Mouse (Mus musculus) urinary bladder, postnatal 10 days (tissue): ENCODE results near the gene Ash1l.

ENCODE experiments used
- DNase-seq: peaks from one replicate; pipeline ENCODE4 v3.0.0; 2022; ENCODE audit warnings: low spot score

Ash1l gene

DNA sequence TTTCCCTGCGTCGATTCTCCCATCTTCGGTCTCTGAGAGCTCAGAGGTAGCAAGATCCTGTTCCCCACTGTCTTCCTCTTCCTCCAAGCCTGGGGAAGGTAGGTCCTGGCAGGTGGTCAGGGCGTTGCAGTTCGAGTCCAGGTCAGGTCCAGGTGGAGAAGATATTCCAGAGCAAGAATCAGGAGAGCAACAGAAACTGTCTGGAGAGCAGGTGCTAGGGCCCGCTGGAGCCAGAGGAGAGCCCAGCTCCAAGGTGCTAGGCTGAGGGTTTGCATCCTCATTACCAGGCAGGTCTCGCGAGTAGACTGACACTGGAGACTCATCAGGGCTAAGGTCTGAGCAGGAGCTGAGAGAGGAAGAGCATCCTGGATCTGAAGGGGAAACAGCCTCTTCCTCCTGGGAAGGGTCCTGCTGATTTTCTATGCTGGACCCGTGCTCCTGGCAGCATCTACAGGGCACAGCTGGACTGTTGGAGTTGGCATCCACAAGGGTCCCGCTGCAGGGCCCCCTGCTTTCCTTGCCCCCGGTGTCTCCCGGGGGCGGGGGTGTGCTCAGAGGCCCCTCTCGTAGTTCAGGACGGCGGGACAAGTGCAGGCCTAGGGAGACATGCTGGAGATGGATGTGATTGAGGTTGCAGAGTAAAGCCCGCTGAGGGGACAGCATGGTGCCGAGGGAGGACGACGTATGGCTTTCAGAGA is 141.5 kb downstream of the Ash1l start:
- DNase-seq = no peak

DNA sequence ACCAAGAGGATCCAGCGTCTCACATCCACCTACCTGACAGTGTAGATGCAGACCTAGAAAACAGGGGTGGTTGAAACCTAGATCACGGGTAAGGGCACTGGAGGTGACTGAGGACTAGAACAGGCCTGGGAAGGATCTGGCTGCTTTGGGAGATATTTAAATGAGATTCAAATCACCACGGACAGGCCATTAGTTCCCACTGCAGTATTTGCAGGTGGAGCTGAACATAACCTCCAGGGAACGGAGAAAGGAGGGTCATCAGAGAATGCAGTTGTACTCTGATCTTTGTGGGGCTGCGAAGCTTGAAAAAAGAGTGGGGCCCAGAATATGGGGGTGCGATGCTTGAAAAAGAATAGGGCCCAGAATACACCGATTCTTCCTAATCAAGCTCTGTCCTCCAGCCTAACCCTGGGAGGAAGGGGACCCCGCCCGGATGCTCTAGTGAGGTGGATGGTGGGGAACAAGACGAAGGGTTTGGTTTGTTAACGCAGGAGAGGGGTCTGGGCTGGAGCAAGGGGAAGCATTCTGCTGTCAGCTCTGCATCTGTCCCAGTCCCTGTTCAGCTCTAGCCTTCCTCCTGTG is 142.2 kb downstream of the Ash1l start:
- DNase-seq = no peak

GRCm38 (mm10) chr3:89093175-89093574 is 142.8 kb downstream of the Ash1l start, which contains the start of gene Rusc1:
Rusc1 (minus strand) TSS chr3:89093311.
- DNase-seq = peak; percentile 39

GRCm38 (mm10) chr3:89094021-89094420 is 143.6 kb downstream of the Ash1l start:
- DNase-seq = no peak

- no peak for DNase-seq
These were observed 150.4 kb downstream of the Ash1l start, which contains the start of gene Gm43738 for GRCm38 (mm10) chr3:89100811-89101210. Gm43738 (minus strand) TSS chr3:89101099.

DNA sequence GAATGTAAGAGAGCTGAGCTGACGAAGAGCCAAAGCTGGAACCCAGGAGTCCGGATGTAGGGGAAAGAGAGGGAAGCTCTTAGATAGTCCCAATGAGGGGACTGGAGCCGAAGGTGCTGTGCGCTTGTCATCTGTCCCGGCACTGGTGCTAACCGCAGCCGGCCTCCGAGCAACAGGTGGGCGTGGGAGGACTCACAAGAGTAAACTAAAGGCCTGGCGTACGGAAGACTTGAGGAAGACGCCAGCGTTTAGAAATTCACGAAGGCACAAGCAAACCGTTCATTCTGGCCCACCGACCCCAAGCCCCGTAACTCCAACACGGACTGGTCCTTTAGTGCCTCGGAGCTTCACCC is 151.0 kb downstream of the Ash1l start:
- no peak for DNase-seq

GRCm38 (mm10) chr3:89101812-89102494 is 151.5 kb downstream of the Ash1l start, which contains the start of gene Fdps:
Fdps (minus strand) TSS chr3:89101959.
- DNase-seq = peak; percentile 62

- no peak for DNase-seq
These were observed 152.3 kb downstream of the Ash1l start for GRCm38 (mm10) chr3:89102495-89103290.

DNA sequence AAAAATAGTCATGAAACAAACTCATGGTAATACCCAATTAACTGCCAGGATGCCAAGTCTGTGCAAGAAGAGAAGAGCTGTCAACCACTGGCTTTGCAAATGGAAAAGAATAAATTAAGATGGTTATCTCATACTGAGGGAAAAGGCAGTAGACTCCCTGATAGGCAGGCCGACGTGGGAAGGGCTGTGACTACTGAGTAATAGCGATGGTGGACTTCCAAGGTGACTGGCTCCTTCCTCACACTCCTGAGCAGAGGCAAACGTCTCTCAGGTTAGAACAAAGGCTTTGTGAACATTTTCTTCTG is 152.8 kb downstream of the Ash1l start:
- no peak for DNase-seq

DNA sequence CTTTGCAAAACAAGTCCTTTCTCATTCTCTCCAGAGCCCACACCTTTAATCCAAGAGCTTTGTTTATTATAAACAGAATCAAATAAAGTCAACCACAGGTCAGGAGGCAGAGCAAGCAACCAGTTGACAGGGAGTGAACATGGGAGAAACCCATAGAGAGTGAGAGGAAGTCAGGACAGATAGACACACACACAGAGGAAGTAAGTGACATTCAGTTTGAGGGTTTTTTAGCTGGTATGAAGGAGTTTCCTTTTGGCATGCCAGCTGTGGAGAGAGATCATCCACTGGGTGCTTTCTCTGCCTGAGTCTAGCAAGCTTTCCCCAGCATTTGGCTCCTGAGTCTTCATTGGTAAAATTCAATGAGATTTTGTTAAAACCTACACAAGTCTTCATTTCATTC is 156.5 kb downstream of the Ash1l start:
- no peak for DNase-seq

DNA sequence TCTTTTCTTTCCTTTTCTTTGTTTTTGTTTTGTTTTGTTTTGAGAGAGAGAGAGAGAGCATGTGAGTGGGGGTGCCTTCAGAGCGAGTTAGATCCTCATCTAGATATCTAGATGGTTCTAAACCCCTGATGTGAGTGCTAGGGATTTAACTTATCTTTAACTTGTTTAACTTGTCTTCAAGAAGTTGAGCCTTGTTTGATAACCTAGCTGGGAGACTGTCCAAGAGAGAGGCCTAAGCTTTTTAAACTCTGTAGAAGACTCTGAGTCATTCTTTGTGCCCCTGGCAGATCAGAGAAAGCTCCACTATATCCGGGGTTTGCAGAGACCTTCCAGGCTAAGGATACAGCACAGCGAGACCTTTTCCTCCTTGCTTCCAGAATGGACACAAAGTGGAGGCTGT is 157.1 kb downstream of the Ash1l start:
- no peak for DNase-seq

GRCm38 (mm10) chr3:89108146-89108545 is 157.7 kb downstream of the Ash1l start:
- no peak for DNase-seq

DNA sequence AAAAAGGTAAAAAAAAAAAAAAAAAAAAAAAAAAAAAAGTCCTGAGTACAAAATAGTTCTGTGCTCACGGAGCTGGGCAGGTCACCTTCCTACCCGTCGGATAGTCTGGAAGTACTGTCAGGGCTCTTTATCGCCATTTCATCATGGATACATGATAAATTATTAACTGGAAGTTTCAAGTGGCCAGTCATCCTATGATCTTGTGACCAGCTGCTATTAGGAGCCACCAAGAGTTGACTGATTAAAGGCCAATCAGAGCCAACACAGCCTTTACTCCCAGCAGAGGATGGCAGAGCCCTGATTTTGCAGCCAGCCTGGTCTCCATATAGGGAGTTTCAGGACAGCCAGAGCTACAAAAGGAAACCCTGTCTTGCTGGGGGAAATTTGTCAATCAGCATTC is 162.6 kb downstream of the Ash1l start:
- DNase-seq = no peak

DNA sequence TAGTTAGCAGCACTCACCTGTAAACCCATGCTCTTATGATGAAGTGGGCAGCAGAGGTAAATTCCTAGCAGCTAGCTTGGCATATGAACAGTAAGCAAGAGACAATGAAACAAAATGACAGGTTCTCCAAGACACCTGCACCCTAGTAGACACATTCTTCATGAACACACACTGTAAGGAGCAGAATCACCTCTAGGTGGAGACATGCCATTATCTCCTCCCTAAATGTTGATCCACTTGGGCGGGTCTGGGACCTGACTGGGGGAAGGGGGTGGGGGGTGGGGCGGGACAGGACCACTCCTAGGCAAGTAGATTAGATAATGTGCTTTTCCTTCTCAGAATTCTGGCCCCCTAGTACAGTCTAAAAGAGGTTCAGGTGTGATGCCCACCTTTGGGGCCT is 165.1 kb downstream of the Ash1l start:
- DNase-seq = no peak

GRCm38 (mm10) chr3:89123313-89123712 is 172.9 kb downstream of the Ash1l start:
- no peak for DNase-seq

DNA sequence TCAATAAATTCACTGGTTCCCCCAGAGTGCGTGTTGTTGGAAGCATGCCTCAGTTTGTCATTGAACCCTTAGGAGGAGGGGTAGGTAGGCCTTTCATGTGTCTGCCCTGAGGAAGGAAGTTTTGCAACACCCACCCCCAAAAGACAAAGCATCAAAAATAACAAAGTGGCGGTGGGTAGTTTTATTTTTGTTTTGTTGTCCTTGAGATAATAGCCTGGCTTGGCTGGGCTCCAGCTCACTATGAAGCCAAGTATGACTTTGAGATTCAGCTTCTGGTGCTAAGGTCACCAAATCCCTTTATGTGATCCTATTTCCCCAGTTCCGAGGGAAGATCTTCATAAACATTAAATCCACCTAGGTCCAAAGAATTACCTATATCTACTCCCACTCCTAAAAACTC is 173.8 kb downstream of the Ash1l start:
- no peak for DNase-seq

GRCm38 (mm10) chr3:89125981-89126380 is 175.6 kb downstream of the Ash1l start:
- no peak for DNase-seq
